Mouse (Mus musculus) liver, embryonic 11.5 days (tissue): ENCODE measurements at regions not wholly inside any gene's neighbourhood (a gene's known extent, or its start where the extent isn't known, plus 50 kb on each side); places are given as distances from the start of the nearest gene placed in this dataset.

Source experiments
- ATAC-seq: fragments of 200-750 bp; cut with Nextera tagmentation; replicated peaks from 2 replicates; pipeline ENCODE4 v1.8.0; 2017; ENCODE audit warnings: moderate number of reproducible peaks, mild to moderate bottlenecking, moderate TSS enrichment, moderate library complexity; ENCODE audit not compliant: low FRiP score
- DNase-seq: peaks from one replicate; pipeline ENCODE4 v3.0.0-alpha.2; 2017; ENCODE audit warnings: low spot score
- H3K27ac ChIP-seq: fragments of 300-500 bp; sonication (generic); 2 replicates; pipeline ENCODE4 v1.5.1; 2014; ENCODE audit warnings: mild to moderate bottlenecking, low read depth, low read length, control low read depth
- H3K27me3 ChIP-seq: fragments of 300-500 bp; sonication (generic); replicated peaks from 2 replicates; pipeline ENCODE4 v1.6.1; 2014; ENCODE audit warnings: low read length, mixed read lengths; ENCODE audit not compliant: control insufficient read depth, insufficient read depth
- H3K36me3 ChIP-seq: fragments of 300-500 bp; sonication (generic); 2 replicates; pipeline ENCODE4 v1.6.1; 2014; ENCODE audit warnings: mild to moderate bottlenecking, low read length, moderate library complexity, mixed read lengths; ENCODE audit not compliant: control insufficient read depth, insufficient read depth
- H3K4me1 ChIP-seq: fragments of 300-500 bp; sonication (generic); replicated peaks from 2 replicates; pipeline ENCODE4 v1.6.1; 2014; ENCODE audit warnings: low read length, mixed read lengths; ENCODE audit not compliant: control insufficient read depth, insufficient read depth
- H3K4me2 ChIP-seq: fragments of 300-500 bp; sonication (generic); 2 replicates; pipeline ENCODE4 v1.6.1; 2014; ENCODE audit warnings: mild to moderate bottlenecking, control low read depth, moderate library complexity
- H3K4me3 ChIP-seq: fragments of 300-500 bp; sonication (generic); 2 replicates; pipeline ENCODE4 v1.5.1; 2014; ENCODE audit warnings: low read depth, low read length, control low read depth
- H3K9ac ChIP-seq: fragments of 300-500 bp; sonication (generic); 2 replicates; pipeline ENCODE4 v1.6.1; 2014; ENCODE audit warnings: low read depth, low read length, control low read depth
- H3K9me3 ChIP-seq: fragments of 300-500 bp; sonication (generic); 2 replicates; pipeline ENCODE4 v1.6.1; 2016; ENCODE audit warnings: low read length, inconsistent platforms, mixed read lengths; ENCODE audit not compliant: control insufficient read depth
- WGBS: fragments of 180-500 bp; shearing (Covaris S2); extraction: QIAGEN DNeasy Blood & Tissue Kit; methylation state at CpG from one replicate; pipeline ENCODE4 v1.1.7; 2014; 5-methylcytosine and 5-hydroxymethylcytosine counted together

DNA sequence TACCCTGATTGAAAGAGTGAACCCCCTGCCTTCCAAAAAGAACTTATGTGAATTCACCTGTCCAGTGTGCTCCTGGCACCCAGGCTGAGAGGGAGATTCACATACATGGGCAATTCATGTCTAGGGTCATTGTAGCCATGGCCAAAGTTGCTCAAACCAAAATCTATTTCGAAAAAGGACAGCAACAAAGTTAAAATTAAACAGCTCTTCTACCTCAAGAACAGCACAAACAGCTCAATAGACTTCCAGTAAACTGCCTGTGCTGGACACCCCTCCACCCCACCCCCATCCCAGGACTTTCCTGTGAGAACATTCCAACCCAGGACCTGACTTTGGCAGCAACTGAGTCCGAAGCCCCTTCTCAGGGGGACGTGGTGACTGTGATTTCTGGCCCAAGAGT lies 218.3 kb upstream of the Tmem72 start:
- Histone ChIP-seq H3K27ac (no peak overlapping the region), H3K4me1 (no peaks in the 10 kb centered on the region), H3K27me3 (no peaks in the 10 kb centered on the region), H3K36me3 (no peaks in the 10 kb centered on the region), H3K4me3 (no peak overlapping the region), H3K9me3 (no peaks in the 10 kb centered on the region), H3K4me2 (no peak overlapping the region), H3K9ac (no peak overlapping the region)
- DNase-seq (no peak), ATAC-seq (no peak)
- 75% methylated on average over 3 of the region's 3 CpGs for WGBS

GRCm38 (mm10) chr6:116941576-116941975 lies 224.9 kb upstream of the Tmem72 start:
- Histone ChIP-seq H3K27ac (no peak overlapping the region), H3K9ac (no peak overlapping the region), H3K4me2 (no peak overlapping the region), H3K27me3 (no peaks in the 10 kb centered on the region), H3K4me3 (no peak overlapping the region), H3K4me1 (no peaks in the 10 kb centered on the region), H3K9me3 (no peaks in the 10 kb centered on the region), H3K36me3 (no peaks in the 10 kb centered on the region)
- ATAC-seq: no peak
- WGBS: 73% methylated on average over 9 of the region's 9 CpGs
- no peak for DNase-seq

DNA sequence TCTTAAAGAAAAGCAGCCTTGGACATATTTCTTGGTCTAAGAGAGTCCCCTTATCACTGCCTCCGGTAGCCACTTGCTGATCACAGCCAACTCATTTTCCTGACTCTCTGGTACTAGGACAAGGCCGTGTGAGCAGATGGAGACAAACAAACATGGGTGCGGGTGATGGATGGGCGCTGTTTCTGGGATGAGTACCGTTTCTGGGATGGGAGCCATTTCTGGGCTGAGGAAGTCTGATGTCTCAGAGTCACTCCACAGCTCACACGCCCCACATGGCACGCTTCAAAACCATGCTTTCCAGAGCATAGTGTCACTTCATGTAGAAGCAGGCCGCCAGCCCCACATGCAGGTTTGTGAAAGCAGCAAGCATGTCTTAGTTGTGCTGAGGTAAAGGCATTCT lies 225.6 kb upstream of the Cxcl12 start:
- no peaks in the 10 kb centered on the region for H3K9me3 ChIP-seq
- H3K9ac ChIP-seq: no peak overlapping the region
- 86% methylated on average over 8 of the region's 8 CpGs for WGBS
- DNase-seq (no peak), ATAC-seq (no peak)
- H3K4me2 ChIP-seq: no peak overlapping the region
- H3K4me3 ChIP-seq: no peak overlapping the region
- H3K27ac ChIP-seq: no peak overlapping the region
- no peaks in the 10 kb centered on the region for H3K36me3 ChIP-seq
- no peaks in the 10 kb centered on the region for H3K27me3 ChIP-seq
- H3K4me1 ChIP-seq: no peaks in the 10 kb centered on the region

DNA sequence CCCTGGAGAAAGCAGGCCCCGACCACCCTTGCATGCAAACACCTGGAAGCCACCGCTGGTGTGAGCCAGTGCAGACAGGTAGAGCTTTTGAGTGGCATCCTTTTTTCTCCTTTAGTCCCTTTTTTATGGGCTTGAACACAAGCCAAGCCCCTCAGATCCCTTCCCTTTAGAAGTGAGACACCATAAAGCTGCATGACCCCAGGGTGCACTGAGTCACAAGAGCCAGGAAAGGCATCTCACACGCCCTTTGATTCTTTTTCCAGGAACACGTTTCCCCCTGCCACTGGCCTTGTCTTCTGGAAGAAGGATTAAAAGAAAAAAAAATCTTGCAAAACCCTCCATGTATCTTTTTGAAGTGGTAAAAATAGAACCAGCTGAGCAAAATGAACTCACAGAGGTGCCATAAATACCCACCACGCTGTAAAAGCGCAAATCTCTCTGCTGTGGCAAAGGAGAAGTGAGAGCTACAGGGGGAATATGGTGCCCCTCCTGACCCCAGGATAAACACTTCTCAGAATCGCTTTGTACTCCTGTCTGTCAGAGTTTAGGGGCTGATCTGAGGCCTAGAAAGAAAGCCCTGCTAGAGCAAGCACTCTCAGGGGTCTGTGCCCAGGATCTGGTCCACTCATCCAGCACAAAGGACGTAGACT lies 222.1 kb upstream of the Cxcl12 start:
- no peak overlapping the region for H3K4me3 ChIP-seq
- H3K4me1 ChIP-seq: no peaks in the 10 kb centered on the region
- H3K27me3 ChIP-seq: no peaks in the 10 kb centered on the region
- H3K27ac ChIP-seq: no peak overlapping the region
- no peak for DNase-seq
- WGBS: 50% methylated on average over 8 of the region's 8 CpGs
- H3K9me3 ChIP-seq: no peaks in the 10 kb centered on the region
- no peak overlapping the region for H3K4me2 ChIP-seq
- no peak for ATAC-seq
- H3K9ac ChIP-seq: no peak overlapping the region
- H3K36me3 ChIP-seq: no peaks in the 10 kb centered on the region

DNA sequence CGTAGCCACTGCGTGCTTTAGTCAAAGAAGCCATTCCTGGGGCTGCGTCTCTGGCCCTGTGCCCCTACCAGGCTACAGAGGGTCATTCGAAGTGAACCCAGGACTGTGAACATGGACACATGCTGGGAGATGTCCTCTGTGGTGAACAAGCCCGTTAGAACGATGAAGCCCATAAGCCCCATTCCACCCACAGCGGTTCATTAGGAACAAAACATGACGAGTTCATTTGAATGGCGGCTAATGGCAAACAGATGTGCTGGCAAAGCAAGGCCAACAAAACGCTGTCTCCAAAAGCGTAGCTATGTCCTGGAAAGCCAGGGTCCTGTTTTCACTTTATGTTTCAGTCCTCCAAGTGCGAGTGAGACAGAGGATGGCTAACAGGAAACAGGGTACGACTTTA lies 208.7 kb upstream of the Cxcl12 start:
- 78% methylated on average over 13 of the region's 13 CpGs for WGBS
- DNase-seq: no peak
- no peak overlapping the region for H3K9ac ChIP-seq

GRCm38 (mm10) chr6:116960641-116961040 lies 207.7 kb upstream of the Cxcl12 start:
- no peaks in the 10 kb centered on the region for H3K9me3 ChIP-seq
- H3K9ac ChIP-seq: no peak overlapping the region
- no peak overlapping the region for H3K4me2 ChIP-seq
- no peaks in the 10 kb centered on the region for H3K4me1 ChIP-seq
- DNase-seq: no peak
- H3K27ac ChIP-seq: no peak overlapping the region
- H3K27me3 ChIP-seq: no peaks in the 10 kb centered on the region
- no peak overlapping the region for H3K4me3 ChIP-seq
- 61% methylated on average over 3 of the region's 3 CpGs for WGBS
- ATAC-seq: no peak
- no peaks in the 10 kb centered on the region for H3K36me3 ChIP-seq

More for the DNA sequence above, 208.7 kb upstream of the Cxcl12 start:
- Histone ChIP-seq H3K27ac (no peak overlapping the region), H3K9me3 (no peaks in the 10 kb centered on the region), H3K4me2 (no peak overlapping the region), H3K4me1 (no peaks in the 10 kb centered on the region), H3K36me3 (no peaks in the 10 kb centered on the region), H3K27me3 (no peaks in the 10 kb centered on the region), H3K4me3 (no peak overlapping the region)
- no peak for ATAC-seq

DNA sequence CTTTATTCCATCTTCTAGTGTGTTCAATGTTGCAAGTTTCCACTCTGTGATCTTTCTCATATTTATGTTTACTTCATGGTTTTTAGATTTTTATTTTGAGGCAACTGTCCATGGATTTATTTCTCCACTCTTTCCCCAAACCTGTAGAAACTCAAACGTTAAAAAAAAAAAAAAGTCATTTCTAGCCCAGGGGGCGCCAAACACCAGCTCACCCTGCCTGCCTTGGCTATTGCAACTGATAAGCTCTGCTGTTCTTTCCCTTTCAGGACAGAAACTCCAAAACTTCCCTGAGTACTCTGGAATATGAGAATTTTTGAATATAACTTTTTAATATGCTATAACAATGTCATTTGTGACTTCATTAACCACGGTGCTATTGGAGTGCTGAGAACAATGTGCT lies 201.9 kb upstream of the Cxcl12 start:
- Histone ChIP-seq H3K4me3 (no peak overlapping the region), H3K9me3 (no peaks in the 10 kb centered on the region), H3K27me3 (no peaks in the 10 kb centered on the region), H3K36me3 (no peaks in the 10 kb centered on the region), H3K4me2 (no peak overlapping the region), H3K27ac (no peak overlapping the region), H3K9ac (no peak overlapping the region), H3K4me1 (no peaks in the 10 kb centered on the region)
- DNase-seq: no peak
- ATAC-seq: no peak
- 28% methylated on average over 3 of the region's 3 CpGs for WGBS

DNA sequence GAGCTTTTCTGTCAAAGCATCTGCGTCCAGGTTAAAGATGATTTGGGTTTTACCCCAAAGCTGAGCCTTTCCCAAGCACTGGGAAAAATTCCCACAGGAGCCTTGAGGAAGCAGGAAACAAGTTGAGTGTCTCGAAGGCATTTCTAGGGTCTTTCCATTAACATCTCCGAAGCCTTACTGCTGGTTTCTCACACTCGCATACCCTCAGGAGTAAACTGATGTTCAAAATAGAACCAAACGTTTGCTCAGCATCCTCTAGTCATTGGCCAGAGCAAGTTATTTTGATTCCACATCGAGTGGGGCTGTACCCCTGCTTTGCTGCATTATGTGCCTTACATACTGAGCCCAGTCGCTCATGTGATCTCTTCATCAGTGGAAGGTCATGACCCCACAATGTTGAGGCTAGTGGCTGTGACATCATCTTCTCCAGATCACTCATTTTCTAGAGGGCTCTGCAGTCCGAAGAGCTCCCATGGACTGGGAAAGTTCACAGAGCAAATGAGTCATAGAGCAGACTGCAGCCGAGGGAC lies 198.9 kb upstream of the Cxcl12 start:
- Histone ChIP-seq H3K9me3 (no peaks in the 10 kb centered on the region), H3K9ac (no peak overlapping the region), H3K27ac (no peak overlapping the region), H3K4me3 (no peak overlapping the region), H3K4me2 (no peak overlapping the region), H3K27me3 (no peaks in the 10 kb centered on the region), H3K4me1 (no peaks in the 10 kb centered on the region), H3K36me3 (no peaks in the 10 kb centered on the region)
- no peak for DNase-seq
- ATAC-seq: no peak
- WGBS: 65% methylated on average over 9 of the region's 9 CpGs

DNA sequence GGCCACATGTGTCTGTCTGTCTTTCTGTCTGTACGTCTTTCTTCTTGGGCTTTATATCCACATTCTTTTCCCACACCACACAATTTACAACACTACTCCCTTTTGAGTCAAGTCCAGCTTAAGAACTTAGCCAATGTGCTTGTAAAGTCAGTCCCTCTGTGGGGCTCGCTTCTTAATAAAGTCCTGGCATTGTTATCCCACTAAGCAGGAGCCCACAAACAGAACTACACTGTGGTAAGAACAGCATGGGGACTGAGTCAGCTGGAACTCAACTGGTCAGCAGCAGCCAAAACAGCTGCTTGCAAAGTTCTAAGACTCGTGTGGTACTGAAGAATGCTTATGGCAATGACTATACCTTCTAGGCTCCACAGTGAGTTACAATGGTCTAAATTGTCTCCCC lies 193.5 kb upstream of the Cxcl12 start:
- no peak for DNase-seq
- Histone ChIP-seq H3K27ac (no peak overlapping the region), H3K9ac (no peak overlapping the region), H3K27me3 (no peaks in the 10 kb centered on the region), H3K4me2 (no peak overlapping the region), H3K9me3 (no peaks in the 10 kb centered on the region), H3K4me1 (no peaks in the 10 kb centered on the region), H3K4me3 (no peak overlapping the region), H3K36me3 (no peaks in the 10 kb centered on the region)
- ATAC-seq: no peak
- 82% methylated on average over 3 of the region's 3 CpGs for WGBS
